Mouse (Mus musculus) G1E-ER4 (cell line): ENCODE results near the gene Washc3. TPM values are rescaled to one million over a fixed set of nuclear protein-coding genes. Genes with fewer than 3 reads are reported as not detected.

ENCODE experiments used
- GATA1 ChIP-seq: IDR thresholded peaks from one replicate; pipeline ENCODE4 v1.8.0; 2012; ENCODE audit warnings: low read length, inconsistent platforms
- polyA plus RNA-seq: library from polyadenylated mRNA; stranded (reverse); fragments of >175 nt; gene quantifications from 2 replicates; pipeline ENCODE4 v1.2.3, GENCODE M21; 2012

The Washc3 gene
- polyA plus RNA-seq = 18.3 and 18.7 TPM in 2 replicates

DNA sequence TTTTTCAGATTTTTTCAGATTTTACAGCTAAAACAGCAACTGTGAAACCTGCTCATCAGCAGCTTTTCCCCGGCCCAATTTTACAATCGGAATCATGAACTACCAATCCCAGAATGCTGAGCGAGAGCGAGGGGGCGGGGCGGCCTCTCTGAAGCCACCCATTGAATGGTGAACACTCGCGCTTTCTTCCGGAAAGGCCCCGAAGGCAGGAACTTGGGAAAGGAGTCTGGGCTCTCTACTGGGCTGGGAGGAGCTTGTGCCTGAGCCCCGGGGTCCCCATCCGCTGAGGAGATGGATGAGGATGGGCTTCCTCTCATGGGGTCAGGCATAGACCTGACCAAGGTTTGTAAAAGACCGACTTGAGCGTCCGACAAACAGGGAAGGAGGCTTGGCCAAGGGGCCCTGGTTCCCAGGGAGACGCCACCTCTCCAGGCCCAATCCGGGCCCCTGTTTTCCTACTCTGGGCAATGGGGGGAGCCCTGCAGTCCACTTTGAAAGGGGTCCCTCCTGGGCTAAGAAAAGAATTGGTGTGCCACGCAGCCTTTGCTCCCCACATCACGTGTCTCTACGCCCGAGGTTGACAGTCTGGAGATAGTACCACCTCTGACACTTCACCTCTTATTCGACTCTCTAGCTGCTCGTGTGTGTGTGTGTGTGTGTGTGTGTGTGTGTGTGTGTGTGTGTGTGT lies at the start of gene Washc3:
Gene Washc3 (plus strand): TSS at position 143 of the 688 bp plus-strand sequence.
- TF ChIP-seq GATA1 = no peak

- TF ChIP-seq GATA1 = no peak
Observed at GRCm38 (mm10) chr10:88151658-88152057, 49.2 kb upstream of the Washc3 start.

DNA sequence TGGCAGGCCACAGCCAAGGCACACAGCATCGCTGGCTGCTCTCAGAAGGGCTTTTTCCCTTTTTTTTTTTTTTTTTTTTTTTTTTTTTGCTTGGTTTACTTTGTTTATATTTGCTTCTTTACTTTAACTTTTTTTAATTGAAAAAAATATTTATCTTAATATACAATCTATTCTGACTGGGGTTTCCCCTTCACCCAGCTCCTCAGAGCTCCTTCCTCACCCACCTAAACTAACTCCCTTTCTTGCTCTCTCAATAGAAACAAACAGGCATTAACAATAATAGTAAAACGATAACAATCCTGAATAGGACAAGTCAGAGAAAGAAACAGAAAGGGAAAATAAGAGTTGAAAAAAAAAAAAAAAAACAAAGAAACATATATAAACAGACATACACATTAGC lies 38.8 kb upstream of the Washc3 start:
- no peak for TF ChIP-seq GATA1

- no peak for TF ChIP-seq GATA1
Observed at GRCm38 (mm10) chr10:88162676-88163075, 38.2 kb upstream of the Washc3 start.

GRCm38 (mm10) chr10:88166158-88166557 lies 34.7 kb upstream of the Washc3 start:
- TF ChIP-seq GATA1 = no peak

GRCm38 (mm10) chr10:88167438-88168077 lies 33.3 kb upstream of the Washc3 start:
- no peak for TF ChIP-seq GATA1

GRCm38 (mm10) chr10:88200541-88200940 lies 352 bp upstream of the Washc3 start:
- no peak for TF ChIP-seq GATA1

GRCm38 (mm10) chr10:88201650-88202049 lies 757 bp downstream of the Washc3 start:
- TF ChIP-seq GATA1 = no peak

DNA sequence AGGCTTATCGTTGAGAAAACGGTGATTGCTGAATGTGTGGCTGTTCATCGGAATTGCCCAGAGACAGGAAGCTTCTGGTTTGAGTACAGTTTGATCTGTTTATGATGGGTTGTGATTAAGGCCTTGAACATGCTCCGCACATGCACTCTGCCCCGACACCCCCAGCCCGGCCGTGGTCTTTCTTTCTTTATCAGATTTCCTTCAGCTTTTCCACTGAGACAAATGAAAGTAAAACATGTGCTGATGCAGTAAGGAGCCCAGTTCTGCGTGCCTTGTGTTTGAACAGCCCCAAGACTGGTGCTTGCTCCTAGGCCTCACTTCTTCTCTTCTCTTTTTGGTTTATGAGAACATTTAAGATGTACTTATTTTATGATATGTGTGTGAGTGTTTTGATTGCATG lies 1.7 kb downstream of the Washc3 start:
- no peak for TF ChIP-seq GATA1

- no peak for TF ChIP-seq GATA1
Observed at GRCm38 (mm10) chr10:88203236-88203635, 2.3 kb downstream of the Washc3 start.

DNA sequence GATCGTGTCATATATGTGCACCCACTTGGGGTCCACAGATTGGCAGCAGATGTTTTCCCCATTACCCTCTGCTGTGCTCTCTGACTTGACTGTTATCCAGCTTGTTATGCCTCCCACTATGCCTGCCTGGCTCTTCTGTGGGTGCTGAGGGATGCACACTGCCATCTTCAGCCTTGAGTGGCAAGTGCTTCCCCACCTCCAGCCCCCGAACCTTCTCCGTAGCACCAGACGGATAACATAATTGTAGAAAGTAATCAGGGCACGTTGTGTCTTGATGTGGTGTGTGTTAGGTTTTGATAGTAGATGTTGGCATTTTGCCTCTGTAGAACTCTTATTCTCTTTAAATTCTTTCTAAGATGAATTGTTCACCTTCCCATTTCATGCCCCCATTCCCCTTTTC lies 11.8 kb downstream of the Washc3 start:
- no peak for TF ChIP-seq GATA1

- no peak for TF ChIP-seq GATA1
Observed at GRCm38 (mm10) chr10:88214800-88215514, 14.1 kb downstream of the Washc3 start.

DNA sequence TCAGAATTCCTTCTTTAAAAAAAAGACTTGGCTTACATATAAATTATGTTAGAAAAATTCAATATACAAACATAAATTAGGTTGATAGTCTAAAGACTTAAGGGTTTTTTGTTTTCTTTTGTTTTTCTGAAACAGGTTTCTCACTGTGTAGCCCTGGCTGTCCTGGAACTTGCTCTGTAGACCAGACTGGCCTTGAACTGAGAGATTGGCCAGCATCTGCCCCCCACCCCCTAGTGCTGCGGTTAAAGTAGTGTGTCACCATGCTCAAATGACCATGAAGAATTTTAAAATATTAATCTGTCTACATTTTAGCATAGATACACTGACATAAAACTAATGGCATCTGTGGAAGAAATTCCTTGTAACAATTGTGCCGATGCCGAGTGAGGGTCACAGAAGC lies 17.3 kb downstream of the Washc3 start:
- TF ChIP-seq GATA1 = no peak

- no peak for TF ChIP-seq GATA1
Observed at GRCm38 (mm10) chr10:88221718-88222117, 20.8 kb downstream of the Washc3 start.

DNA sequence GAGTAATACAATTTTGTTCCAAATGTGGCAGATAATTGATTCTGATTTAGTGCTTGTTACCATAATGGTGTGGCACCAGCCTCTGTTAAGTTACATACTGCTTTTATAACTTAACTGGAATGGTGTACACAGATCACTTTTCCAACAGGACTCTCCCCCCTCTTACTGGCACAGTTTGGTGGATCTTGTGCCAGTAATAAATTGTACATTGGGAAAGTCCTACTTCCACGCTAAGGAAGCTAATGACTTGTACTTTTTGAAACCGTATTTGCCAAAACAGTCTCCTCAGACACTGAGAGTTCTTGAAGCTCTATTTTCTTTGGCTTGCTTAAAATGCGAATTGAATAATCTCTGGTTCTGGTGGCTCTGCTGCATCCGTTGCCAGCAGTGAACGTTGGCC lies 24.5 kb downstream of the Washc3 start:
- TF ChIP-seq GATA1 = no peak

- TF ChIP-seq GATA1 = no peak
Observed at GRCm38 (mm10) chr10:88227962-88228361, 27.1 kb downstream of the Washc3 start.
